Mouse (Mus musculus) hindbrain, embryonic 16.5 days (tissue): ENCODE results near the gene Mcam. TPM values are rescaled to one million over a fixed set of nuclear protein-coding genes. Genes with fewer than 3 reads are reported as not detected.

Source experiments
- ATAC-seq: fragments of 200-750 bp; cut with Nextera tagmentation; 2 replicates; pipeline ENCODE4 v1.8.0; 2017; ENCODE audit warnings: moderate TSS enrichment, moderate library complexity
- H3K27ac ChIP-seq: fragments of 300-500 bp; sonication (generic); 2 replicates; pipeline ENCODE4 v1.5.1; 2014; ENCODE audit warnings: low read depth, mild to moderate bottlenecking, control low read depth, low read length, moderate library complexity
- H3K27me3 ChIP-seq: fragments of 300-500 bp; sonication (generic); replicated peaks from 2 replicates; pipeline ENCODE4 v1.6.1; 2014; ENCODE audit warnings: low read length; ENCODE audit not compliant: control insufficient read depth, insufficient read depth
- H3K36me3 ChIP-seq: fragments of 300-500 bp; sonication (generic); 2 replicates; pipeline ENCODE4 v1.6.1; 2014; ENCODE audit warnings: mild to moderate bottlenecking, low read length, moderate library complexity, mixed read lengths; ENCODE audit not compliant: control insufficient read depth, insufficient read depth
- H3K4me1 ChIP-seq: fragments of 300-500 bp; sonication (generic); 2 replicates; pipeline ENCODE4 v1.6.1; 2014; ENCODE audit warnings: low read depth, low read length; ENCODE audit not compliant: control insufficient read depth, insufficient read depth
- H3K4me2 ChIP-seq: fragments of 300-500 bp; sonication (generic); 2 replicates; pipeline ENCODE4 v1.6.1; 2014; ENCODE audit warnings: mild to moderate bottlenecking, low read length, control low read depth, moderate library complexity
- H3K4me3 ChIP-seq: fragments of 300-500 bp; sonication (generic); 2 replicates; pipeline ENCODE4 v1.5.1; 2014; ENCODE audit warnings: mild to moderate bottlenecking, low read length, control low read depth, moderate library complexity
- H3K9ac ChIP-seq: fragments of 300-500 bp; sonication (generic); 2 replicates; pipeline ENCODE4 v1.6.1; 2014; ENCODE audit warnings: low read depth, mild to moderate bottlenecking, control low read depth, low read length, moderate library complexity
- H3K9me3 ChIP-seq: fragments of 300-500 bp; sonication (generic); 2 replicates; pipeline ENCODE4 v1.6.1; 2014; ENCODE audit warnings: mild to moderate bottlenecking, low read length, moderate library complexity; ENCODE audit not compliant: control insufficient read depth
- WGBS: fragments of 180-500 bp; shearing (Covaris S2); extraction: QIAGEN DNeasy Blood & Tissue Kit; methylation state at CpG from one replicate; pipeline ENCODE4 v1.1.7; 2014; 5-methylcytosine and 5-hydroxymethylcytosine counted together
- polyA plus RNA-seq: library from polyadenylated mRNA; unstranded; fragments of >200 nt; fragmentation: Nextera tagmentation; extraction: Ambion mirVana; gene quantifications from 2 replicates; pipeline ENCODE4 v1.2.1, GENCODE M21; 2015

The Mcam gene
- polyA plus RNA-seq, 1 experiment from 2014 or later, result 12.3 TPM

DNA sequence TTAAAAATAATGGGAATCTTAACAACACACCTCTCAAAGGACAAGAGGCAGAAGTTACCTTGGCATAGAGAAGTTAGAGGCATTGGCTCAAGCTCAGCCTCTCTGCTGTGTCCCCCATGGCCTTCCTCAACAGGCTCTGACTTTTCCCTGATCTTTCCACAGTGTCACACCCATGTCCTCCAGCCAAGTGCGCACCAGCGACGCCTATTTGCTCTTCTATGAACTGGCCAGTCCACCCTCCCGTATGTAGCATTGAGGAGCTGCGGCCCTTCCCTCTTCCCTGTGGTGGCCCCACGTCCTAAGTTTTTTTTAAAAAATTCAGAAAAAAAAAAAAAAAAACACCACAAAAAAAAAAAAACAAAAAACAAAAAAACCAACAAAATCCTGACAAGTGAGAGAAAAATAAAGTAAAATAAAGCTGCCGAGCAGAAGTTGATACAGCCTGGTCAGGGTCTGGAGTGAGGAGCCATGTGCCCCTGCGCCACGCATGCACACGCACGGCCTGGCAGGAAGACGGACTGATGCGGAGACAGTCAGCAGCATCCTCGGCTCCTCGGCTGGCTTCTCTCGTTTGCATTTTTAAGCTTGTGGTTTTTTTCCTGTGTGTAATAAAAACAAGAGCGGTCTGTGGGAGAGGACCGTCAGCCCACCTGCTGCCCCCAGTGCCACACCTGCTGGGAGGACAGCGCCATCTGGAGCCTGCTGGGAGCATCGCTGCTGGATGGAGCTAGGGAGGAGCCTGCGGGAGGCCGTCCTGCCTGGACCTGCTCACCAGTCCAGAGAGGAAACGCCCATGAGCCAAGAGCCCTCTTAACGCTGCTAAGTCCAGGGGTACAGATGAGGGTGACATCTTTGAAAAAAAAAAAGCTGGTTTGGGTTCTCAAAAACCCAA lies 40.4 kb upstream of the Mcam start:
- 27% methylated on average over 24 of the region's 24 CpGs for WGBS
- peak; percentile 69 for ATAC-seq
- no peak overlapping the region for H3K9ac ChIP-seq

DNA sequence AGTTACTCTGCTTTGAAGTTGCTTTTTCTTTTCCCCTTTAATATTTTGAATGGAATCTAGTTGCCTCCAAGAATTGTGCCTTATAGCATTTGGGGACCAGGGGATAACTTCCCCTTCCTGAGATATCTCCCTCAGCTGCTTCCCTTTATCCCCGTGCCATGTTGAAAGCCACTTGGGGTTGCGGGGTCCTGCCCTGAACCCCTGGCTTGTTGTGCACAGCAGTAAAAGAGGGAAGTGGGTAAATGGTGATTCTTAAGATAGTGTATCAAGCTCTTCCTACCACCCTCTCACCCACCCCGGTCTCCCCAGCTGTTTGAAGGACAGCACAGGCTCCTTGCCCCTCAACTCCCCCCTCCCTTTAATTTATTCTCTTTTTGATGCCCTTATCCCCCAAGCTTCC lies 39.5 kb upstream of the Mcam start:
- no peak overlapping the region for H3K4me2 ChIP-seq
- no peak overlapping the region for H3K27ac ChIP-seq
- H3K9me3 ChIP-seq, result no peaks in the 10 kb centered on the region
- no peaks in the 10 kb centered on the region; the same call in 1 of the 2 replicates for H3K36me3 ChIP-seq
- WGBS, result 91% methylated on average over 3 of the region's 3 CpGs
- no peak overlapping the region for H3K4me3 ChIP-seq
- no peak for ATAC-seq
- no peak overlapping the region for H3K9ac ChIP-seq
- peaks cover 6% of the 10 kb centered on the region for H3K4me1 ChIP-seq
- H3K27me3 ChIP-seq, result no peaks in the 10 kb centered on the region

More for the DNA sequence above, 40.4 kb upstream of the Mcam start:
- Histone ChIP-seq H3K36me3 (no peaks in the 10 kb centered on the region; the same call in 1 of the 2 replicates), H3K9me3 (no peaks in the 10 kb centered on the region), H3K4me2 (peak overlapping the region; percentile 58), H3K27me3 (no peaks in the 10 kb centered on the region), H3K4me1 (peaks cover 6% of the 10 kb centered on the region), H3K27ac (no peak overlapping the region), H3K4me3 (peak overlapping the region; percentile 24)

DNA sequence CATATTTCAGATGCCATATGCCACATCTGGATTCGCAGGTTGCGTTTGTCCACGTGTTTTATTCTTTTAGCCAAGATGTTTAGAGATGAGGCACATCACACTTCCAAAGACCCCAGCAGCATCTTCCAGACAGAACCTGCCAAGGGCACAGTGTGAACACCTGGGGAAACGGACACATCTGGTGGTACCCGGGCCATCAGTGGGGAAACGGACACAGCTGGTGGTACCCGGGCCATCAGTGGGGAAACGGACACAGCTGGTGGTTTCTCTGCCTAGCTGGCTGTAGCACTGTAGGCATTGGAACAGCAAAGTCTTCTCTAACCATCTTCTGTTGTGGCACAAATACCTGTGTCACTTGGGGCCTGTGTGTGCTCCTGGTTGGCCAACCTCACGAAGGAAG lies 38.5 kb upstream of the Mcam start:
- WGBS, result 82% methylated on average over 9 of the region's 9 CpGs
- ATAC-seq, result no peak
- no peaks in the 10 kb centered on the region for H3K27me3 ChIP-seq
- H3K9me3 ChIP-seq, result no peaks in the 10 kb centered on the region
- no peak overlapping the region for H3K27ac ChIP-seq
- peaks cover 6% of the 10 kb centered on the region for H3K4me1 ChIP-seq
- no peak overlapping the region for H3K4me3 ChIP-seq
- no peak overlapping the region for H3K9ac ChIP-seq
- no peak overlapping the region for H3K4me2 ChIP-seq
- H3K36me3 ChIP-seq, result no peaks in the 10 kb centered on the region; the same call in 1 of the 2 replicates

DNA sequence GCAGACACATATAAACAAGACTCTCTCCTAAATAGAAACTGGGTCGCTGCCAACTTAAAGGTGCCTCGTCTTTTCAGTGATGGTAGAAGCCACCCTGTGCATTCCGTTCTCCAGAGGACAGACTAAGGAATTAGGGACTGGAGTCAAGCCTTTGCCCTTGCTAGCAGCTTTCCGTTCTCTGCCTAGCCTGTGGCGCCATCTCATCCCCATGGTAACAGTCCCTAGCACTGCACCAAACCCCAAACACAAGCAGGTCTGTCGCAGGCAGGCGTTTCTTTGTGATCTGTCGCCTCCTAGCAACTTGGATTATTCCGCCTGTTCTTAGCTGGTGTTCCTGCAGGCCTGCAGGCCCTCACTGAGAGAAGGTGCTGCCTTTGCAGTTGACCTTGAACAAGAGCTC lies 37.7 kb upstream of the Mcam start:
- Histone ChIP-seq H3K36me3 (no peaks in the 10 kb centered on the region), H3K27me3 (no peaks in the 10 kb centered on the region), H3K4me3 (no peak overlapping the region), H3K4me2 (no peak overlapping the region), H3K9me3 (no peaks in the 10 kb centered on the region), H3K4me1 (peaks cover 6% of the 10 kb centered on the region), H3K9ac (no peak overlapping the region), H3K27ac (peak overlapping the region; percentile 52; the same call in 1 of the 2 replicates)
- ATAC-seq, result peak; percentile 75
- 18% methylated on average over 9 of the region's 9 CpGs for WGBS

DNA sequence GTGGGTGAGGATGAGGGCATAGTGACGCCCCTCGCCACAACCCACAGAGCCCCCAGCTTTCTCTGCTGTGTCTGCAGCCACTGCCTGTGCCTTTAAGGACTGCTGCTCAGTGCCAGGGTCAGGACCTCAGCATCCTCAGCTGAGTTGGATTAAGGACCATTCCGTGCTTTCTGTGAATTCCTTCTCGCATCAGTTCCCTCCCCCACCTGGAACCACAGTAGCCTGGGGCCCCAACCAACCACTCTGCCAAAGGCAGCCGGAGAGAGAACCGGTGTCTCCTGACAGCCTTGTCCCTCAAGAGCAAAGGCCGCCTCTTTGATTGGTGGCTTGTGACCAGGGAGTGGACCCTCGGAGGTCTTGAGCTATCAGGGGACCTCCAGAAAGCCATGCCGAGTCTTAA lies 32.8 kb upstream of the Mcam start, which contains the start of gene Mfrp:
Gene Mfrp (plus strand): TSS at position 240 of the 400 bp plus-strand sequence.
- Histone ChIP-seq H3K4me1 (peaks cover 5% of the 10 kb centered on the region), H3K27me3 (no peaks in the 10 kb centered on the region), H3K36me3 (no peaks in the 10 kb centered on the region), H3K4me2 (no peak within 1 kb of the TSS), H3K27ac (no peak within 1 kb of the TSS), H3K9ac (no peak within 1 kb of the TSS), H3K4me3 (no peak within 1 kb of the TSS), H3K9me3 (no peaks in the 10 kb centered on the region)
- no peak for ATAC-seq
- WGBS, result 71% methylated on average over 9 of the region's 9 CpGs

DNA sequence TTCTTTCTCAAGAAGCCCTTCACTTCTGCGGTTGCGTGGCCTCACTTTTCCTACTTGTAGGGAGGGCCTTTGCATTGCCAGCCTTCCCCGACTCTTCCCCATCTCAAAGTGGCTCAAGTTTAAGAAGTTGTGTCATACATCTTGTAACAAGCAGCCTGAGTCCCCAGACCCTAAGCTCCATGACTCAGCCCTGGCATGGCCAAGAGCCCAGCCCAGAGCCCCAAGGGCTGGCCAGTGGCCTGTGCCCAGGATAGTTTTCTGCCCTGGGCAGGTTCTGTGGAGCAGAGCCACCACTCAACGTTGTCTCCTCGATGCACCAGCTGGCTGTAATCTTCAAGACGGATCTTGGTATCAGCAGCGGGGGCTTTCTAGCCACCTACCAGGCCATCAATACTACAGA lies 29.4 kb upstream of the Mcam start:
- H3K9ac ChIP-seq, result no peak overlapping the region
- H3K4me1 ChIP-seq, result peaks cover 36% of the 10 kb centered on the region
- H3K27me3 ChIP-seq, result no peaks in the 10 kb centered on the region
- no peak overlapping the region for H3K27ac ChIP-seq
- ATAC-seq, result no peak
- H3K36me3 ChIP-seq, result no peaks in the 10 kb centered on the region
- H3K9me3 ChIP-seq, result no peaks in the 10 kb centered on the region
- 92% methylated on average over 7 of the region's 7 CpGs for WGBS
- no peak overlapping the region for H3K4me2 ChIP-seq
- no peak overlapping the region for H3K4me3 ChIP-seq

DNA sequence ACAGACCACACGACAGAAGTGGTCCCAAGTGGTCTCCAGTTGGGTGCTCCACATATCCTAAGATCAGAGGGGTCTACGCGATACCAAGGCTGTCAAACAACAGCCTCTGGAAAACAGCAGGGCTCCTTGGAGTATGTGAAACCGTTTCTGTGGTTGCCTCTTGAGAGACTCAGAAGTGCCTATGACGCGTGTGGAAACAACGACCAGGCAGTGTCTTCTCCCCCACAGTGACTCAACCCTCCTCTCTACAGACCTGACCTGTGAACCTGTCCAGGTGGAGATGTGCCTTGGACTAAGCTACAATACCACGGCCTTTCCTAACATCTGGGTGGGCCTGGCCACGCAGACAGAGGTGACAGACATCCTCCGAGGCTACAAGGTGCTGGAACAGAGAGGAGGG lies 28.5 kb upstream of the Mcam start:
- ATAC-seq, result no peak
- no peak overlapping the region for H3K4me3 ChIP-seq
- H3K9me3 ChIP-seq, result no peaks in the 10 kb centered on the region
- H3K4me1 ChIP-seq, result peaks cover 42% of the 10 kb centered on the region
- H3K4me2 ChIP-seq, result no peak overlapping the region
- H3K9ac ChIP-seq, result no peak overlapping the region
- WGBS, result 91% methylated on average over 10 of the region's 10 CpGs
- no peaks in the 10 kb centered on the region for H3K27me3 ChIP-seq
- no peaks in the 10 kb centered on the region for H3K36me3 ChIP-seq
- no peak overlapping the region for H3K27ac ChIP-seq

DNA sequence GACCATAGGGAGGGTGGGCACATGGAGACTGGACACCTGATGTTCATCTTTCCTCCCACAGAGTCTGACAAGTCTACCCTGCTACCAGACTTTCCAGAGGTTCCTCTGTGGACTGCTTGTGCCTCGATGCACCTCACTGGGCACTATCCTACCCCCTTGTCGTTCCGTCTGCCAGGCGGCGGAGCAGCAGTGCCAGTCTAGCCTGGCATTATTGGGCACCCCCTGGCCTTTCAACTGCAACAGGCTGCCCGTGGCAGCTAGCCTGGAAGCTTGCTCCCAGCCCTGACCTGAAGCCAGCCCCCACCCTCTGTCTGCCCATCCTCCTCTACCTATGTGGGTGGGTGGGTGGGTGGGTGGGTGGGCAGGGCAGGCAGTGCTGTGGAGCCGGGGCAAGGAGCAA lies 28.1 kb upstream of the Mcam start:
- WGBS, result 74% methylated on average over 7 of the region's 7 CpGs
- H3K27me3 ChIP-seq, result no peaks in the 10 kb centered on the region
- no peak overlapping the region for H3K4me2 ChIP-seq
- H3K9ac ChIP-seq, result no peak overlapping the region
- no peaks in the 10 kb centered on the region for H3K9me3 ChIP-seq
- H3K4me1 ChIP-seq, result peaks cover 42% of the 10 kb centered on the region
- H3K27ac ChIP-seq, result no peak overlapping the region; the same call in 1 of the 2 replicates
- no peak for ATAC-seq
- no peak overlapping the region for H3K4me3 ChIP-seq
- H3K36me3 ChIP-seq, result no peaks in the 10 kb centered on the region

DNA sequence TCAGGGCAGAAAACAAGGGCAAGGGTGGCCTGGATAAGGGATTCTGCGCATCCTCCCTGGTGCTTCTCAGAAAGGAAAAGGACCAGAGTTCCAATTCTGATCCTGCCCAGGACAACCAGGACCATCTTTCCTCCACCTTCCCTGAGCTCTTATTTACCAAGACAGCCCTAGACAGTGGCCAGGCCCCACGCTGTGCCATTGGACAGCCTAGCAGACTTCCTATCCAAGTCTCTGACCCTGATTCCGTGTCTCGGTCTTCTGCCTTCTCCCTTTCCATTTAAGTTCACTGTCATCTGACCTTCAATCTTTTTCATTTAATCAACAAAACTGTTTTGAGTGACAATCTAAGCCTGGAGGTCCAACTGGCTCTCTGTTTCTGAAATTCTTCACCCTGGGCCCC lies 27.7 kb upstream of the Mcam start:
- no peaks in the 10 kb centered on the region for H3K9me3 ChIP-seq

More for the DNA sequence above, 27.7 kb upstream of the Mcam start:
- H3K27me3 ChIP-seq, result no peaks in the 10 kb centered on the region
- H3K4me3 ChIP-seq, result no peak overlapping the region
- H3K4me2 ChIP-seq, result no peak overlapping the region
- peaks cover 42% of the 10 kb centered on the region for H3K4me1 ChIP-seq
- no peak for ATAC-seq
- H3K36me3 ChIP-seq, result no peaks in the 10 kb centered on the region
- H3K9ac ChIP-seq, result no peak overlapping the region
- H3K27ac ChIP-seq, result peak overlapping the region; percentile 80
- WGBS, result 74% methylated on average over 4 of the region's 4 CpGs
